Mouse (Mus musculus): ENCODE data around the gene Bmp2. TPM values are rescaled to one million over a fixed set of nuclear protein-coding genes. Genes with fewer than 3 reads are reported as not detected.

Bmp2 gene
- polyA plus RNA-seq, 1 experiment, result 1.9 TPM

DNA sequence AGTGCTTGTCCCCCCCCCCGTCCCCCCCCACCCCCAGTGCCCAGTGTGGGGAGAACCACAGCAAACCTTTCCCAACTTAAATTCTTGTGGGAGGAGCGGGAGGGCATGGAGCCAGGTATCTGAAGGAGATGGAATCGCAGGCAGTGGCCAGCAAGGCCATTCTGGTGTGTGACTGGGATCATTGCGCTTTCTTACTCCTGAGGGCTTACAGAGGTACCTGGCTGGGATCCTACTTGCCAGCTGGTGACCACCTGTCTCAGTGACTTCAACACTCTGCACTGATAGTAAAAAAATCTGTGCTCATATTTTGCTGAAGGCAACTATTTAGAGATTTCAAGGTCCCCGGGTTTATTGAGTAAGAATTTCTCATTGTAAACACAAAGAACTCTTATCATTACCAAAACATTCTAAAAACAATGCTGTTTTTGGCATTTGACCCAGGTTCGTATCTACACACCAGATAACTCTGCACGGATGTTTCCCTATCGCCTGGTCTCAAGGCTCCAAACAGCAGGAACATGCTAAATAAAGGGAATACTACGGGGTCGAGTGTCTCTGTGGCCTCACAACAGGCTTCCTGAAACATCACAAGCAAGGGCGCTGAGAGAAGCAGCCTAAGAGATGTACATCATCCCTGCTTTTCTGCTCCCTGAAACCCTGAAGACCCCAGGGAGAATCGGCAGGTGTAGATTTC is 39.8 kb downstream of the Bmp2 start:
- peak; percentile 41 to 58 for DNase-seq
- H3K4me1 ChIP-seq (ENCODE audit: control insufficient read depth, insufficient read depth, low read length), result no peaks in the 10 kb centered on the region
- no peaks in the 10 kb centered on the region for H3K27me3 ChIP-seq (ENCODE audit: control insufficient read depth, insufficient read depth, low read length)
- H3K4me3 ChIP-seq (replicated peaks; ENCODE audit: insufficient read depth, low read depth, low read length), result no peak overlapping the region
- no peak for TF ChIP-seq CTCF (IDR thresholded peaks at IDR 0.05; ENCODE audit: borderline replicate concordance, insufficient read depth, low read depth, low read length)
- no peak for TF ChIP-seq POLR2A (IDR thresholded peaks at IDR 0.05; ENCODE audit: borderline replicate concordance, insufficient read depth, low read length)
- no peak overlapping the region for H3K27ac ChIP-seq (ENCODE audit: insufficient read depth, low read length)
- 27% methylated on average over 12 of the region's 12 CpGs for WGBS
